Mouse (Mus musculus) forebrain, postnatal 0 days (tissue): ENCODE data around the gene Slc7a4. TPM values are rescaled to one million over a fixed set of nuclear protein-coding genes. Genes with fewer than 3 reads are reported as not detected.

ENCODE experiments used
- ATAC-seq: fragments of 200-750 bp; cut with Nextera tagmentation; 2 replicates; pipeline ENCODE4 v1.8.0; 2017; ENCODE audit warnings: mild to moderate bottlenecking, moderate library complexity
- DNase-seq: peaks from one replicate; pipeline ENCODE4 v3.0.0-alpha.2; 2015
- H3K27ac ChIP-seq: fragments of 300-500 bp; sonication (generic); 2 replicates; pipeline ENCODE4 v1.5.1; 2014; ENCODE audit warnings: low read depth, mild to moderate bottlenecking, antibody characterized with exemption, low read length, moderate library complexity, mixed read lengths
- H3K27me3 ChIP-seq: fragments of 300-500 bp; sonication (generic); 2 replicates; pipeline ENCODE4 v1.6.1; 2014; ENCODE audit warnings: mild to moderate bottlenecking, low read length, mixed read lengths; ENCODE audit not compliant: insufficient read depth
- H3K36me3 ChIP-seq: fragments of 300-500 bp; sonication (generic); 2 replicates; pipeline ENCODE4 v1.6.1; 2014; ENCODE audit warnings: mild to moderate bottlenecking, moderate library complexity; ENCODE audit not compliant: insufficient read depth
- H3K4me1 ChIP-seq: fragments of 300-500 bp; sonication (generic); 2 replicates; pipeline ENCODE4 v1.6.1; 2014; ENCODE audit warnings: antibody characterized with exemption; ENCODE audit not compliant: insufficient read depth
- H3K4me2 ChIP-seq: fragments of 300-500 bp; sonication (generic); 2 replicates; pipeline ENCODE4 v1.6.1; 2014; ENCODE audit warnings: low read depth, mild to moderate bottlenecking, moderate library complexity
- H3K4me3 ChIP-seq: fragments of 300-500 bp; sonication (generic); 2 replicates; pipeline ENCODE4 v1.5.1; 2014; ENCODE audit warnings: low read depth, low read length, mixed read lengths
- H3K9ac ChIP-seq: fragments of 300-500 bp; sonication (generic); 2 replicates; pipeline ENCODE4 v1.6.1; 2014; ENCODE audit warnings: mild to moderate bottlenecking
- H3K9me3 ChIP-seq: fragments of 300-500 bp; sonication (generic); 2 replicates; pipeline ENCODE4 v1.6.1; 2016; ENCODE audit warnings: low read length
- CTCF ChIP-seq: sonication (generic); IDR thresholded peaks from 2 replicates; pipeline ENCODE4 v1.5.1; 2016; ENCODE audit warnings: antibody characterized with exemption, control low read depth, low read depth
- WGBS: fragments of 180-500 bp; shearing (Covaris S2); extraction: QIAGEN DNeasy Blood & Tissue Kit; methylation state at CpG from one replicate; pipeline ENCODE4 v1.1.7; 2014; 5-methylcytosine and 5-hydroxymethylcytosine counted together
- polyA plus RNA-seq: library from polyadenylated mRNA; unstranded; fragments of >200 nt; fragmentation: Nextera tagmentation; extraction: Ambion mirVana; gene quantifications from 2 replicates; pipeline ENCODE4 v1.2.1, GENCODE M21; 2015
- total RNA-seq: library from RNA; depleted of rRNA; stranded (reverse); fragments of >200 nt; gene quantifications from 2 replicates; pipeline ENCODE4 v1.2.3, GENCODE M21; 2014

Slc7a4 gene
- total and polyA plus RNA-seq, 2 experiments from 2014 or later = 47.3 to 53.4 TPM

GRCm38 (mm10) chr16:17563580-17563979 lies 19.4 kb downstream of the Slc7a4 start:
- Histone ChIP-seq H3K9me3 (no peaks in the 10 kb centered on the region), H3K4me3 (no peak overlapping the region), H3K4me1 (0 out of 2 replicates have a peak, but pooled peaks cover 5% of the 10 kb centered on the region), H3K36me3 (no peaks in the 10 kb centered on the region), H3K9ac (no peak overlapping the region), H3K27ac (no peak overlapping the region), H3K27me3 (peaks cover 5% of the 10 kb centered on the region; the same call in 1 of the 2 replicates), H3K4me2 (no peak overlapping the region)
- 11% methylated on average over 1 of the region's 1 CpGs for WGBS
- DNase-seq (no peak), ATAC-seq (no peak)
- no peak for TF ChIP-seq CTCF

- Histone ChIP-seq H3K9ac (peak within 1 kb of the TSS; percentile 18; the same call in 1 of the 2 replicates), H3K27me3 (peaks cover 5% of the 10 kb centered on the region; the same call in 1 of the 2 replicates), H3K36me3 (no peaks in the 10 kb centered on the region), H3K4me3 (peak within 1 kb of the TSS; percentile 19), H3K4me2 (peak within 1 kb of the TSS; percentile 39), H3K4me1 (0 out of 2 replicates have a peak, but pooled peaks cover 5% of the 10 kb centered on the region), H3K9me3 (no peaks in the 10 kb centered on the region), H3K27ac (peak within 1 kb of the TSS; percentile 67)
- ATAC-seq (peak; percentile 59), DNase-seq (peak; percentile 31)
- 3% methylated on average over 10 of the region's 10 CpGs for WGBS
- no peak for TF ChIP-seq CTCF
Observed at GRCm38 (mm10) chr16:17561751-17562208, 21.2 kb downstream of the Slc7a4 start, which contains the start of gene P2rx6. TSS of gene P2rx6 (plus strand) at chr16:17561885.

GRCm38 (mm10) chr16:17561128-17561750 lies 21.8 kb downstream of the Slc7a4 start, which contains the start of gene Lrrc74b:
TSS of gene Lrrc74b (minus strand) at chr16:17561247.
- H3K9ac ChIP-seq = peak within 1 kb of the TSS; percentile 18; the same call in 1 of the 2 replicates
- H3K4me1 ChIP-seq = 0 out of 2 replicates have a peak, but pooled peaks cover 5% of the 10 kb centered on the region
- peak within 1 kb of the TSS; percentile 39 for H3K4me2 ChIP-seq
- H3K36me3 ChIP-seq = no peaks in the 10 kb centered on the region
- under 1% methylated on average over 22 of the region's 22 CpGs for WGBS
- no peaks in the 10 kb centered on the region for H3K9me3 ChIP-seq
- DNase-seq (peak; percentile 53), ATAC-seq (peak; percentile 78)
- peaks cover 5% of the 10 kb centered on the region; the same call in 1 of the 2 replicates for H3K27me3 ChIP-seq
- peak within 1 kb of the TSS; percentile 67 for H3K27ac ChIP-seq
- no peak for TF ChIP-seq CTCF
- peak within 1 kb of the TSS; percentile 19 for H3K4me3 ChIP-seq

- H3K9ac ChIP-seq = no peak overlapping the region
- H3K27me3 ChIP-seq = peaks cover 5% of the 10 kb centered on the region; the same call in 1 of the 2 replicates
- H3K4me2 ChIP-seq = no peak overlapping the region
- 63% methylated on average over 9 of the region's 9 CpGs for WGBS
- DNase-seq (no peak), ATAC-seq (no peak)
- H3K27ac ChIP-seq = no peak overlapping the region
- H3K9me3 ChIP-seq = no peaks in the 10 kb centered on the region
- H3K4me1 ChIP-seq = 0 out of 2 replicates have a peak, but pooled peaks cover 5% of the 10 kb centered on the region
- H3K4me3 ChIP-seq = no peak overlapping the region
- no peaks in the 10 kb centered on the region for H3K36me3 ChIP-seq
- no peak for TF ChIP-seq CTCF
Observed at GRCm38 (mm10) chr16:17559396-17560027, 23.5 kb downstream of the Slc7a4 start.

GRCm38 (mm10) chr16:17558811-17559210 lies 24.2 kb downstream of the Slc7a4 start:
- 3% methylated on average over 5 of the region's 5 CpGs for whole genome bisulfite sequencing
- TF ChIP-seq CTCF = no peak
- DNase-seq (no peak), ATAC-seq (no peak)
- H3K36me3 ChIP-seq = no peaks in the 10 kb centered on the region
- H3K9me3 ChIP-seq = no peaks in the 10 kb centered on the region
- H3K4me3 ChIP-seq = no peak overlapping the region
- H3K4me1 ChIP-seq = 0 out of 2 replicates have a peak, but pooled peaks cover 5% of the 10 kb centered on the region
- H3K27ac ChIP-seq = no peak overlapping the region
- H3K9ac ChIP-seq = no peak overlapping the region
- peaks cover 5% of the 10 kb centered on the region; the same call in 1 of the 2 replicates for H3K27me3 ChIP-seq
- H3K4me2 ChIP-seq = no peak overlapping the region

- Histone ChIP-seq H3K9me3 (no peaks in the 10 kb centered on the region), H3K27ac (no peak overlapping the region), H3K9ac (no peak overlapping the region), H3K4me3 (no peak overlapping the region), H3K4me1 (0 out of 2 replicates have a peak, but pooled peaks cover 5% of the 10 kb centered on the region), H3K27me3 (peaks cover 5% of the 10 kb centered on the region; the same call in 1 of the 2 replicates), H3K36me3 (no peaks in the 10 kb centered on the region), H3K4me2 (no peak overlapping the region)
- 0 out of 2 replicates have a peak, but pooled peaks have one; percentile 10 for ATAC-seq
- WGBS = 1% methylated on average over 5 of the region's 5 CpGs
- peak; percentile 98 for TF ChIP-seq CTCF
- peak; percentile 78 for DNase-seq
Observed at GRCm38 (mm10) chr16:17557947-17558480, 25.0 kb downstream of the Slc7a4 start.
